Mouse (Mus musculus) midbrain, embryonic 15.5 days (tissue): ENCODE data around the gene Apoc2. TPM values are rescaled to one million over a fixed set of nuclear protein-coding genes. Genes with fewer than 3 reads are reported as not detected.

Experiments
- ATAC-seq: fragments of 200-750 bp; cut with Nextera tagmentation; replicated peaks from 2 replicates; pipeline ENCODE4 v1.8.0; 2017; ENCODE audit warnings: moderate TSS enrichment
- H3K27ac ChIP-seq: fragments of 300-500 bp; sonication (generic); 2 replicates; pipeline ENCODE4 v1.5.1; 2015; ENCODE audit warnings: mild to moderate bottlenecking, inconsistent platforms
- H3K27me3 ChIP-seq: fragments of 300-500 bp; sonication (generic); replicated peaks from 2 replicates; pipeline ENCODE4 v1.6.1; 2015; ENCODE audit warnings: inconsistent platforms
- H3K36me3 ChIP-seq: fragments of 300-500 bp; sonication (generic); replicated peaks from 2 replicates; pipeline ENCODE4 v1.6.1; 2015; ENCODE audit warnings: inconsistent platforms
- H3K4me1 ChIP-seq: fragments of 300-500 bp; sonication (generic); 2 replicates; pipeline ENCODE4 v1.6.1; 2015; ENCODE audit warnings: inconsistent platforms
- H3K4me2 ChIP-seq: fragments of 300-500 bp; sonication (generic); 2 replicates; pipeline ENCODE4 v1.6.1; 2015; ENCODE audit warnings: inconsistent platforms, mild to moderate bottlenecking, moderate library complexity
- H3K4me3 ChIP-seq: fragments of 300-500 bp; sonication (generic); 2 replicates; pipeline ENCODE4 v1.5.1; 2015; ENCODE audit warnings: mild to moderate bottlenecking, inconsistent platforms
- H3K9ac ChIP-seq: fragments of 300-500 bp; sonication (generic); 2 replicates; pipeline ENCODE4 v1.6.1; 2015; ENCODE audit warnings: mild to moderate bottlenecking, inconsistent platforms
- H3K9me3 ChIP-seq: fragments of 300-500 bp; sonication (generic); 2 replicates; pipeline ENCODE4 v1.6.1; 2016; ENCODE audit warnings: inconsistent platforms
- WGBS: fragments of 180-500 bp; shearing (Covaris S2); methylation state at CpG from one replicate; pipeline ENCODE4 v1.1.7; 2015; ENCODE audit warnings: mixed read lengths; 5-methylcytosine and 5-hydroxymethylcytosine counted together
- polyA plus RNA-seq: library from polyadenylated mRNA; unstranded; fragments of >200 nt; fragmentation: Nextera tagmentation; extraction: Ambion mirVana; gene quantifications from 2 replicates; pipeline ENCODE4 v1.2.1, GENCODE M21; 2015

Apoc2 gene
- polyA plus RNA-seq, 1 experiment from 2014 or later: not detected

DNA sequence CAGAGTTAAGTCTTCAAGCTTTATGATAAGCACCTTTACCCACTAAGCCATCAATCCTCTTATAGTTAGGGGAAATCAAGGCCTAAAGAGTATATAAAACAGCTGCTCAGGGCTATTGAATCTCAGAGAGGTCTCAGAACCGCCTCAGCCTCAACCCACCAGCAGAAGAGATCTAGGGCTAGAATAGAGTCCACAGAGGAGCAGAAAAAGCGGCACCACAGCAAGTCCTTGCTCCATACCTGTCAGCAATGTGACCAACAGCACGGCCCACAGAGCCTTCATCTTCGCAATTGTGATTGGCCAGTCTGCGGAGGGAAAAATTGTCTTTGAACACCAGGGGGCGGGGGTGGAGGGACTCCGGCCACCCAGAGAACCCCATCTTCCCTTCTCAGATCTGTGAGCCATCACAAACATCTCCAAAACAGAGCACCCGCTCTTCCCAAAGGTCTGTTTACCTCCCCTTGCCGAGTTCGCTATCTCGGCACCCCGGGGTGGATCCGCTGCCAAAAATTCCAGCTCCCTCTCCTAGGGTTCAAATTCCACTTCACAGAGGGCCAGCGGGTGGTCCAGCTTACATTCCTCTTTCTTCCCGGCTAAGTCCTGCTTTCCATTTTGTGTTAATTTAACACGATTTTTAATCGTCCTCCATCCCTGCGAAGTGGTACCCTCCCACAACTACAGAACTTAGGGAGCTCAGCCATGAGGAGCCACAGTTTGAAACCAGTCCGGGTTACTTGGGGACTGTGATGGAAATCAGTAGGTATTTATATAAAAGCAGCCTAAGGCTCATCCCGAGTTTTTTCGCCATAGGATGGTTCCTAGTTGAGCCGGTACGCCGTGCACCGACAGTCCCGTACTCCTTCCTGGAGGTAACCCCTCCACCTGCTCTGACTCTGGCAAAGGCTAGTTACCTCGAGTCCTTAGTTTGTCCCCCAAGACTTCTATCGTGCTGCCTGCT is 20.5 kb upstream of the Apoc2 start:
- 2% methylated on average over 28 of the region's 28 CpGs for WGBS
- H3K36me3 ChIP-seq: peaks cover 8% of the 10 kb centered on the region; the same call in 1 of the 2 replicates

DNA sequence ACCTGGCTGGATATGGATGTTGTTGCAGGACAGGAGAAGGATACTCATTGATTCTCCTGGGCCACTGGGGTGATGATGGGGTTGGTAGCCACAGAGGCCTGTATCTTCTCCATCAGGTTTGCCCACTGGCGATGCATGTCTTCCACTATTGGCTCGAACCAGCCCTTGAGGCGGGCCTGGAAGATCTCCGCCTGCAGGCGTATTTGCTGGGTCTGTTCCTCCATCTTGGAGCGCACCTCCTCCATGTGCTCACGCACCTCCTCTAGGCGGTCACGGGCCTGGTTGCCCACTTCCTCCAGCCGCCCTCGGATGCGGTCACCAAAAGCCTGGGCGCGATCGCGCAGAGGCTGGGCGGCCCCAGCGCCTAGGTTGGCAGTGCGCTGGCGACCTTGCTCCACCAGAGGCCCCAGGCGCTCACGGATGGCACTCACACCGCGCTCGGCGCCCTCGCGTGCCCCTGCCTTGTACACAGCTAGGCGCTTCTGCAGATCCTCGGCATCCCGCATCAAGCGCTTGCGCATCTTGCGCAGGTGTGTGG is 18.7 kb upstream of the Apoc2 start:
- no peak overlapping the region for H3K27ac ChIP-seq
- peaks cover 18% of the 10 kb centered on the region for H3K4me1 ChIP-seq
- no peaks in the 10 kb centered on the region for H3K9me3 ChIP-seq
- no peak for ATAC-seq
- H3K9ac ChIP-seq: no peak overlapping the region
- H3K36me3 ChIP-seq: no peaks in the 10 kb centered on the region
- H3K4me2 ChIP-seq: no peak overlapping the region
- no peaks in the 10 kb centered on the region for H3K27me3 ChIP-seq
- no peak overlapping the region for H3K4me3 ChIP-seq
- WGBS: 97% methylated on average over 33 of the region's 34 CpGs

More for the DNA sequence above, 20.5 kb upstream of the Apoc2 start:
- Histone ChIP-seq H3K27me3 (no peaks in the 10 kb centered on the region), H3K4me3 (peak overlapping the region; percentile 27), H3K9ac (peak overlapping the region; percentile 30), H3K27ac (0 out of 2 replicates have a peak overlapping the region, but pooled peaks have one; percentile 20), H3K4me1 (peaks cover 18% of the 10 kb centered on the region), H3K4me2 (peak overlapping the region; percentile 50), H3K9me3 (no peaks in the 10 kb centered on the region)
- ATAC-seq: no peak

DNA sequence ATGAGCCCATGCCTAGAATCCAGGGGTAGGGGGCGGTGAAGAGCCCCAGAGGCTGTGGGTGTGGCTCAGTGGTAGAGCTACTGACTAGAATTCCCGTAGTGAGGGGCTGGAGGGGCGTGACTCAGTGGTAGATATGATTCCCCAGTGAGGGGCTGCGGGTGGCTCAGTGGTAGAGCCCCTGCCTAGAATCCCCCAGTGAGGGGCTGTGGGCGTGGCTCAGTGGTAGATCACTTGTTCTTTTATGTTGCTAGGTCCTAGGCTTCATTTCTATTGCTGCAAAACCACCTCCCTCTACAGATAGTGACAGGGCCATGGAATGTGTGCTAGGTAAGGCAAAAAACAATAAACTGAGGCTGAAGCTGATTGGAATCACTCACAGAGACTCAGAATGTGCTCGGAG is 18.1 kb upstream of the Apoc2 start:
- no peak overlapping the region for H3K9ac ChIP-seq
- no peaks in the 10 kb centered on the region for H3K36me3 ChIP-seq
- no peaks in the 10 kb centered on the region for H3K27me3 ChIP-seq
- H3K4me2 ChIP-seq: no peak overlapping the region
- ATAC-seq: no peak
- H3K27ac ChIP-seq: no peak overlapping the region
- no peak overlapping the region for H3K4me3 ChIP-seq
- WGBS: 88% methylated on average over 6 of the region's 6 CpGs
- peaks cover 18% of the 10 kb centered on the region for H3K4me1 ChIP-seq
- H3K9me3 ChIP-seq: no peaks in the 10 kb centered on the region

DNA sequence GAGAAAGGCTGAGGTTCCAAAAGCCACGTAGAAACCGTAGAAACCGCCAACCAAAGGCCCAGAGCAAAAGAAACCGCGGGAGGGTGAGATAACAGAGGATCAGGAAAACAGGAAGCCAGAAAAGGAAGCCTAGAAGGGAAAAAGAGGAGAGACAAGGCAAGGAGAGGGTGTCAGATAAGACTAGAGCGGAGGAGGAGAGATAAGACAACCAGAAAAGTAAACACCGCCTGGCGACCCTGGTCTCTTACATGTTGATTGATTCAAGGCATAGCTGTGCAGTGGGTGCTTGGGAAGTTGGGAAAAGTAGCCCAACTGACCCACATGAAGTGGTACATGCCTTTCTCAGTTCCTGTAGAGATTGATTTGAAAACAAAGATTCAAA is 17.5 kb upstream of the Apoc2 start:
- Histone ChIP-seq H3K4me1 (peaks cover 18% of the 10 kb centered on the region), H3K9ac (no peak overlapping the region), H3K4me3 (no peak overlapping the region), H3K4me2 (no peak overlapping the region), H3K36me3 (no peaks in the 10 kb centered on the region), H3K27me3 (no peaks in the 10 kb centered on the region), H3K9me3 (no peaks in the 10 kb centered on the region), H3K27ac (no peak overlapping the region)
- 65% methylated on average over 8 of the region's 8 CpGs for WGBS
- no peak for ATAC-seq

DNA sequence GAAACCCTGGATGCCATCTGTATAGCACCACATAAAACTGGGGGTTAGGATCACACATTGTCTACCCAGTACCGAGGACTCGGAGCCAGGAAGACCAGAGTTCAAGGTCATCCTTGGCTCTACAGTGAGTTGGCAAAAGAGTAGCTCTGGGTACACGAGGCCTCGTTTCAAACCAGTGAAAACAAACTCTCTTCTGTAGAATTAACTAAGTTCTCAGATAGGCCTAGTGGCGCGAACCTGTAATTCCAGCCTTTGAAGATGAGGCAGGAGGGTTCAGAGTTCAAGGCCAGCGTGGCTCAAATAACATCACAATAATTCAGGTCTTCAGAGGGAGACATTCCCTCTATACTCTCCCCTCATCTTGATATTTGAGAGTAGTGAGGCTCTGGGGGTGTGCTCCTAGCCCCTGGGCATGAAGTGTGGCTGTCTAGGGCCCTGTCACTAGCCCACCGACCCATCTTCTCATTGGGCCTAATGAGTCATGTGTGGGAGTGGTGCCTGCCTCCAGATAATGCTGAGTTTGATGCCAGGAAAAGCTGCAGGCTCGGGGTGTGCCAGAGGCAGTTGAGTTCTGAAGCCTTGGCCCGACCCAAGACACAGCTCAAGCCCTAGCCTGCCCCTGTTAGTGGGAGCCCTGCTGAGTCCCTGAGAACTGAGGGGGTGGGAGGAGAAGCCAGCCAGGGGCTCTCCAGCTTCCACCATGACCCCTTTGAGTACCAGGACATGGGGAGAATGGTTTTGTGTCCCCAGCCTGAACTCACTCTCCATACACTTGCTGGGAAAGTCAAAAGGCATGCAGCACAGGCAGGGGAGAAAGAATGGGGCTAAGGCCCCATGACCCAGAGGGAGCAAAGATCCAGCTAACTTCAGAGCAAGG is 16.8 kb upstream of the Apoc2 start:
- ATAC-seq: no peak
- no peaks in the 10 kb centered on the region for H3K27me3 ChIP-seq
- no peak overlapping the region for H3K9ac ChIP-seq
- H3K27ac ChIP-seq: no peak overlapping the region
- H3K36me3 ChIP-seq: no peaks in the 10 kb centered on the region
- H3K9me3 ChIP-seq: no peaks in the 10 kb centered on the region
- peaks cover 17% of the 10 kb centered on the region for H3K4me1 ChIP-seq
- no peak overlapping the region for H3K4me2 ChIP-seq
- 90% methylated on average over 10 of the region's 10 CpGs for WGBS
- no peak overlapping the region for H3K4me3 ChIP-seq

DNA sequence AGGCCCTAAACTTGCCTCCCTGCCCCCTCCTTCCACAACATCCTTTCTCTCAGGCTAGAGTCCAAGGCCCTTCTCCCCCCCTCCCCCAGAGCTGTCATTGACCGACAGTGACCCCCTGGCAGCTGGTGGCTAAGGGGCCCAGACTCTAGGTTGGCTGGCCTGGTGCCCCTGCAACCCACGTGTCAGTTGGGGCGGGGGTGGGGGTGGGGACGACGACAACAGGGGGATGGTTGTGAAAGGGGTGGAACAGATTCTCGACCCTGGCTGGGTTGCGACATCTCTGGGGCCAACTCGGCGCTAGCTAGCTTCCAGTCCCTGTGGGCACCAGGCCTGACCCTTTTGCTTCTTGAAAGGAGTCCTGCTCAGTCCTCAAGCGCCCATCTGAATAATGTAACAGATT is 15.7 kb upstream of the Apoc2 start:
- Histone ChIP-seq H3K27me3 (no peaks in the 10 kb centered on the region), H3K9ac (no peak overlapping the region), H3K36me3 (no peaks in the 10 kb centered on the region), H3K4me1 (peaks cover 5% of the 10 kb centered on the region), H3K4me3 (no peak overlapping the region), H3K9me3 (no peaks in the 10 kb centered on the region), H3K27ac (no peak overlapping the region), H3K4me2 (no peak overlapping the region)
- 29% methylated on average over 10 of the region's 10 CpGs for WGBS
- ATAC-seq: no peak

DNA sequence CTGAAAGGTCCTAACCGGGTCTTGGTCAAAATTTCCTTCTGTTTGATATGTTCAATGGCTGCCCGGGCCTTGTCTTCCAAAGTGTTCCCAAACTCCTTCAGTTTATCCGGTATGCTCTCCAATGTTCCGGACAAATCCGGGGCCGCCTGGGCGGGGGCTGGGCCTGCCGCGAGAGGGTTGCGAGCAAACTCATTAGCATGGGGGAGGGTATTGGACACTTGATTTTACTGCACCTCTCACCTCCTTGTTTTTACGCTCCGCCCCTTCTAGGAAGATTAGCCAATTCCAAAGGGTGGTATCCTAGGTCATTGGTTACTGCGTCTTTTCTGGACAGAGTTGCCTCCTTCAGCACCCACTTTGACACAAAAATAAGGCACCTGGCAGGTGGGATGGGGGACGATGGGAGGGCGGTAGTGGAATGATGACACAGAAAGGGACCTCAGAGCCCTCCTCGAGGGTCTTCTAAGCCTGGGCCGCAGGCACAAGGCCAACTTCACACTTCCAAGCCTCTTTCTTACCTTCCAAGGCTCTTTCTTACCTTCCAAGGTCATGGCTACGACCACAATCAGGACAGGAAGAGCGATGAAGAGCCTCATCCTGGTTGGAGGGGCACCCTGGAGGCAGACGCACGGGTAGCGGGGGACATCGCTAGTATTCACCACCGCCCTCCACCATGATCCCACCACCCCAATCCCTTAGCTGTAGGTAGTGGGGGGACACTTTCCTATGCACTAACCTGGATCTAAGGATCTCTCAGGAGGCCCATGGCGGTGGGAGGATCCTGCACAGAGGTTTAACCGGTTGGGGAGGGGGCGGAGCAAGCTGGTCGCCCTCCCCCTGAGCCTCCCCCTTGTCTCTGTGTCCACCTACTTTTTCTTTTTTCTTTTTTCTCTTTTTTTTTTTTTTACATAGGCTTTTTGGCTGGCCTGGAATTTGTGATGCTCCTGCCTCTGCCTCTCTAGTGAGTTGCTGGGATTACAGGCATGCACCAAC is 14.4 kb upstream of the Apoc2 start, which contains the start of gene Apoc1:
Apoc1 (minus strand) TSS at position 788 of the 993 bp plus-strand sequence.
- no peak within 1 kb of the TSS for H3K27ac ChIP-seq
- no peak within 1 kb of the TSS for H3K4me3 ChIP-seq
- H3K4me2 ChIP-seq: no peak within 1 kb of the TSS
- H3K9ac ChIP-seq: no peak within 1 kb of the TSS
- H3K4me1 ChIP-seq: no peaks in the 10 kb centered on the region
- H3K9me3 ChIP-seq: no peaks in the 10 kb centered on the region
- H3K36me3 ChIP-seq: no peaks in the 10 kb centered on the region
- 51% methylated on average over 28 of the region's 28 CpGs for WGBS
- ATAC-seq: no peak
- H3K27me3 ChIP-seq: no peaks in the 10 kb centered on the region

DNA sequence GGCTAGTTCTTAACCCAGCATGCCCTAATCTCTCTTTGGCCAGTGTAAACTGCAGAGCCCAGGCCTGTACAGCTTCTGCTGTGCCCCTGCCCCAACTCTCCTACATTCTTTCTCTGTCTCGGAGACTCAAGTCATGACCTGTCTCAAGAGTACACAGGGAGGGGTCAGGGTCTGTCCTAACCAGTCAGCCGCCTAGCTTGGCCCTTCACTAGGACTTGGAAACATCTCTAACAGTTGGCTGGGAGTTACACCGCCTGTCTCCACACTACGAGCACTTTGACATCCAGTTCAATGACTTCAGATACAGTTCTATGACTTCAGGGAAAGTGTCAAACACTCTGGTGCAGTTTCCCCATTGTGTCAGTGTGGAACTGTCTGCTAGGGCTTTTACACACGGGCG is 13.7 kb upstream of the Apoc2 start:
- Histone ChIP-seq H3K9me3 (no peaks in the 10 kb centered on the region), H3K9ac (no peak overlapping the region), H3K27me3 (no peaks in the 10 kb centered on the region), H3K27ac (no peak overlapping the region), H3K4me3 (no peak overlapping the region), H3K4me1 (no peaks in the 10 kb centered on the region), H3K36me3 (no peaks in the 10 kb centered on the region), H3K4me2 (no peak overlapping the region)
- WGBS: 76% methylated on average over 6 of the region's 6 CpGs
- no peak for ATAC-seq

DNA sequence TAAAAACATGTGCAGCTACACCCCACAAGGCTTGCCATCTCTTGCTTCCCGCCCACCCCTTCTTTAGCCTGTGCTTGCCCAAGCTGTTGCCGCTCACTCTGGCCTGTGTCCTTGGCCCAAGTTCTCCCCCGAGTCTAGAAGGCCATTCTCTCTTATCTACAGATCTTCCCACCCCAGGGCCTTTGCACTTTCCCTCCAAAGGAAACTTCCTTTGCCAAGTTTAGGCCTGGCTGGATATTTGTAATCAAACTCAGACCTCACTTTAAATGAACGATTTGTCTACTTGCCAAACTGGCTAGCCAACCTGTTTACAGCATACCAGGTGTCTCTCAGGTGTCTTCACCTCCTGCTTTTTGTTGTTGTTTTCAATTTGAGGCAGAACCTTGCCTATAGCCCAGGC is 13.1 kb upstream of the Apoc2 start:
- no peak overlapping the region for H3K4me2 ChIP-seq
- WGBS: 90% methylated on average over 4 of the region's 4 CpGs
- H3K9me3 ChIP-seq: no peaks in the 10 kb centered on the region
- H3K9ac ChIP-seq: no peak overlapping the region
- no peak overlapping the region for H3K4me3 ChIP-seq
- no peaks in the 10 kb centered on the region for H3K4me1 ChIP-seq
- no peaks in the 10 kb centered on the region for H3K36me3 ChIP-seq
- no peak overlapping the region for H3K27ac ChIP-seq
- H3K27me3 ChIP-seq: no peaks in the 10 kb centered on the region
- ATAC-seq: no peak

DNA sequence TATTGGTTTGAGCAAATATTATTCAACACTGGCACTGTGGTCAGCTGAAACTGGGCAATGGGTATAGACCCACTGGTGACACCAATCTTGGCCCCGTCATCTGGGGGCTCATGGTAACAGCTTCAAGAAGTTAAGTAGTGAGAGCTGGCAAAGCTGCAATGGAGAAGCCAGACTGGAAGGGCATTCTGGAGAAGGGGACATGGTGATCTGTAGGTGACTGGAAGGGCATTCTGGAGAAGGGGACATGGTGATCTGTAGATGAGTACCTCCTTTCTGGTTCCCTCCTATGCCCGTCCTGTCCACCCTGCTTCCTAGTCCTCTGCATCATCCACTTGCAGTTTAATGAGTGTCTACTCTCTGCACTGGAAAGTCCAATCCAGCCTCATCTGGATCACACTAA is 10.9 kb upstream of the Apoc2 start:
- 92% methylated on average over 2 of the region's 2 CpGs for WGBS
- H3K27ac ChIP-seq: no peak overlapping the region
- H3K4me3 ChIP-seq: no peak overlapping the region
- H3K36me3 ChIP-seq: no peaks in the 10 kb centered on the region
- no peak overlapping the region for H3K9ac ChIP-seq
- no peaks in the 10 kb centered on the region for H3K27me3 ChIP-seq
- H3K9me3 ChIP-seq: no peaks in the 10 kb centered on the region
- H3K4me2 ChIP-seq: no peak overlapping the region
- H3K4me1 ChIP-seq: no peaks in the 10 kb centered on the region
- ATAC-seq: no peak

DNA sequence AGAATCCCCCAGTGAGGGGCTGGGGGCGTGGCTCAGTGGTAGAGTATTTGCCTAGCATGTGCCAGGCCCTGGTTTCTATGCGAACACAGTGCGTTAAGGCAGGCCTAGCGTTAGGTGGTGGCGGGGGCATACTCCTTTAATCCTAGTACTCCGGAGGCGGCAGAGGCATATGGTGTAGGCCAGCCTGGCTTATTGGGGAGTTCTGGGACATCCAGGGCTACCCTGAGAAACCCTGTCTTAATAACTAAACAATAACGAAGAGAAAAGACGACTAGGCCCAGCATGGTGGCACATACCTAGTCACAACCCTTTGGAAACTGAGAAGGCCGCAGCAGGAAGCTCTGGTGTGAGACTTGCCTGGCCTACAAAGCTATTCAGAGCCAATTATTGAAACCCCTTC is 10.4 kb upstream of the Apoc2 start:
- H3K4me2 ChIP-seq: no peak overlapping the region
- no peaks in the 10 kb centered on the region for H3K27me3 ChIP-seq
- H3K27ac ChIP-seq: no peak overlapping the region
- no peak overlapping the region for H3K4me3 ChIP-seq
- 86% methylated on average over 10 of the region's 10 CpGs for WGBS
- H3K9me3 ChIP-seq: no peaks in the 10 kb centered on the region
- no peak overlapping the region for H3K9ac ChIP-seq
- H3K36me3 ChIP-seq: no peaks in the 10 kb centered on the region
- H3K4me1 ChIP-seq: no peaks in the 10 kb centered on the region
- no peak for ATAC-seq
